Comparison of ENCODE assay signal across 23 mouse cellular contexts in genomic region chr4:119951081-119951480, GRCm38 (mm10).
"Had no signal": no experiment of that assay in that cellular context is flagged by ENCODE, and none has a peak within 500 bp of the region (broad histone marks: within the 10 kb centered on the region; RNA-seq: fewer than 3 reads in every experiment).

No protein-coding gene starts in this region.

- DNase-seq: gastrocnemius, postnatal 14 days; gastrocnemius, postnatal 36 days; heart, adult 18-20 months; heart, postnatal 10 days; heart, postnatal 36 days; kidney, adult 11 months; kidney, adult 2 months; kidney, adult 9 months; kidney, postnatal 14 days; kidney, postnatal 36 days; layer of hippocampus, adult 9-11 months; layer of hippocampus, postnatal 36 days had no signal

- H3K4me3 ChIP-seq: heart, embryonic 10.5 days; heart, embryonic 12.5 days; hindbrain, embryonic 13.5 days; hindbrain, embryonic 15.5 days; kidney, embryonic 15.5 days; limb, embryonic 13.5 days; limb, embryonic 15.5 days; liver, embryonic 12.5 days had no signal

- H3K27ac ChIP-seq: heart, embryonic 10.5 days; hindbrain, embryonic 13.5 days; hindbrain, embryonic 15.5 days; hindbrain, postnatal 0 days; kidney, embryonic 15.5 days; kidney, postnatal 0 days; limb, embryonic 13.5 days; limb, embryonic 15.5 days; liver, embryonic 12.5 days; liver, embryonic 14.5 days had no signal
